Comparison of ENCODE assay signal across 8 mouse cellular contexts in the genomic region with DNA sequence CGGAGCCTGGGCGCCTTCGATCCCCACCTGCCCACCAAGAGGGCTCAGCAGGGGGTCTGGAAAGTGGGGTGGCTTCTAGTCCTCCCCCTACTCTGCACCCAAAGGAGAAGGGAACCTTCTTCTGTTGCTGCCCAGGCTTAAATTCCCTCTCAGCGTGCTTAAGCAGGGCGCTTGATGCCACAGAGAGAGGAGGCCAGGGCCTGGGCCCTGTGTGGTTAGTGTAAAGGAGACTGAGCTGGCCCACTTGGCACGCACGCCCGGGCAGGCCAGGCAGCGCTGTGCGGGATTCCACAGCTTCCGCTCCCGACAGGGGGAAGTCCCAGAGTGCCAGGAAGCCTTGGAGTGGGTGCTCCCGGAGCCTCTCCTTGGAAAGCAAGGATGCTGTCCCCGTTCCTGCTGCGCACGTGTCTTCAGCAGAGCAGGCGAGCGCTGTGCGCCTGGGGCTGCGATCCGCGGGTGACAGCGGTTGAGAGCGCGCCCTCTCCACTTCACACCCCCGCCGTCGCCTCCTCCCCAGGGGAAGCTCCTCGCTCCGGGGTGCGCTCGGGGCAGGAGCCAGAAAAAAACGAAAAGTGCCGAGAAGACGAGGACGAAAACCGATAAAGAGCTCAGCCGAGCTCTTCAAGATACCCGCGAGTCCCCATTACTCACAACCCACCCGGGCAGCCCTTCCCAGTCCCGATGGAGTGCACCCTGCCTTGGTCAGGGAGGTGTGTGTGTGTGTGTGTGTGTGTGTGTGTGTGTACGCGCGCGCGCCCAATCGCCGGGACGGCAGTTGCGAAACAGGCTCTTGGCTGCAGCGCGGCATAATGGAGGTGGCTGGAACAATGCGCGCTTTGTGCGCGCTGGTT.
A peak's percentile ranks its signal among the peaks of the same experiment; 100 is the strongest.
DNase-seq lines count a peak whose midpoint lies in the region; ATAC-seq lines count a peak whose summit lies in the region.

No protein-coding gene starts in this region.

- H3K4me1 ChIP-seq in embryonic facial prominence, embryonic 14.5 days (ENCODE audit: control insufficient read depth, insufficient read depth, low read length), result peaks cover 13% of the 10 kb centered on the region
- H3K4me1 ChIP-seq in heart, embryonic 10.5 days, result peaks cover 53% of the 10 kb centered on the region
- H3K4me1 ChIP-seq in kidney, embryonic 14.5 days (ENCODE audit: control insufficient read depth, insufficient read depth, low read length), result peaks cover 16% of the 10 kb centered on the region
- H3K4me1 ChIP-seq in limb, embryonic 15.5 days, result peaks cover 50% of the 10 kb centered on the region
- peaks cover 15% of the 10 kb centered on the region; the same call in 1 of the 2 replicates for H3K4me1 ChIP-seq in midbrain, embryonic 16.5 days (ENCODE audit: control insufficient read depth, insufficient read depth, low read length)
- H3K4me1 ChIP-seq in stomach, embryonic 14.5 days (ENCODE audit: control insufficient read depth, insufficient read depth, low read length), result peaks cover 3% of the 10 kb centered on the region; the same call in 1 of the 2 replicates

- peaks cover 57% of the 10 kb centered on the region for H3K27me3 ChIP-seq in embryonic facial prominence, embryonic 14.5 days (replicated peaks; ENCODE audit: control insufficient read depth, insufficient read depth, low read length)
- H3K27me3 ChIP-seq in heart, embryonic 10.5 days (ENCODE audit: insufficient read depth, poor library complexity, severe bottlenecking), result peaks cover 88% of the 10 kb centered on the region
- peaks cover 7% of the 10 kb centered on the region; the same call in 1 of the 2 replicates for H3K27me3 ChIP-seq in kidney, embryonic 14.5 days (ENCODE audit: control insufficient read depth, insufficient read depth, low read length)
- peaks cover 68% of the 10 kb centered on the region for H3K27me3 ChIP-seq in limb, embryonic 15.5 days
- H3K27me3 ChIP-seq in midbrain, embryonic 16.5 days (ENCODE audit: control insufficient read depth, insufficient read depth, low read depth, low read length), result peaks cover 16% of the 10 kb centered on the region
- H3K27me3 ChIP-seq in stomach, embryonic 14.5 days (ENCODE audit: control insufficient read depth, insufficient read depth, low read length), result 0 out of 2 replicates have a peak, but pooled peaks cover 2% of the 10 kb centered on the region

- peak overlapping the region; percentile 67 for H3K9ac ChIP-seq in embryonic facial prominence, embryonic 14.5 days (ENCODE audit: low read depth, low read length)
- peak overlapping the region; percentile 63 for H3K9ac ChIP-seq in kidney, embryonic 14.5 days (ENCODE audit: low read depth, low read length)
- no peak overlapping the region for H3K9ac ChIP-seq in limb, embryonic 15.5 days
- H3K9ac ChIP-seq in midbrain, embryonic 16.5 days (ENCODE audit: low read depth, low read length), result peak overlapping the region; percentile 68
- H3K9ac ChIP-seq in stomach, embryonic 14.5 days (replicated peaks; ENCODE audit: low read depth, low read length), result peak overlapping the region; percentile 45

- peak; percentile 77 for ATAC-seq in embryonic facial prominence, embryonic 14.5 days (ENCODE audit: low read depth)
- ATAC-seq in kidney, embryonic 14.5 days (ENCODE audit: low FRiP score, low TSS enrichment), result peak; percentile 47
- ATAC-seq in limb, embryonic 15.5 days (ENCODE audit: insufficient number of reproducible peaks, low FRiP score, low TSS enrichment, low read depth), result peak; percentile 40; the same call in 1 of the 2 replicates
- ATAC-seq in midbrain, embryonic 16.5 days, result peak; percentile 74
- ATAC-seq in stomach, embryonic 14.5 days (ENCODE audit: insufficient number of reproducible peaks, insufficient read depth, low FRiP score, low read depth), result peak; percentile 8; the same call in 1 of the 2 replicates

- no peaks in the 10 kb centered on the region for H3K9me3 ChIP-seq in embryonic facial prominence, embryonic 14.5 days (ENCODE audit: control insufficient read depth, low read length)
- no peaks in the 10 kb centered on the region for H3K9me3 ChIP-seq in heart, embryonic 10.5 days
- no peaks in the 10 kb centered on the region for H3K9me3 ChIP-seq in kidney, embryonic 14.5 days (ENCODE audit: control insufficient read depth, low read length)
- no peaks in the 10 kb centered on the region for H3K9me3 ChIP-seq in limb, embryonic 15.5 days
- H3K9me3 ChIP-seq in midbrain, embryonic 16.5 days (replicated peaks; ENCODE audit: control insufficient read depth, low read length, poor library complexity, severe bottlenecking), result no peaks in the 10 kb centered on the region
- no peaks in the 10 kb centered on the region for H3K9me3 ChIP-seq in stomach, embryonic 14.5 days (ENCODE audit: control insufficient read depth, low read depth, low read length)

- H3K4me3 ChIP-seq in embryonic facial prominence, embryonic 14.5 days (ENCODE audit: low read depth, low read length), result peak overlapping the region; percentile 46
- peak overlapping the region; percentile 57 for H3K4me3 ChIP-seq in heart, embryonic 10.5 days
- H3K4me3 ChIP-seq in kidney, embryonic 14.5 days (ENCODE audit: low read length), result peak overlapping the region; percentile 36
- peak overlapping the region; percentile 44 for H3K4me3 ChIP-seq in limb, embryonic 15.5 days
- H3K4me3 ChIP-seq in midbrain, embryonic 16.5 days (ENCODE audit: low read depth, low read length), result peak overlapping the region; percentile 43
- H3K4me3 ChIP-seq in stomach, embryonic 14.5 days (ENCODE audit: low read depth, low read length), result peak overlapping the region; percentile 36

- peak overlapping the region; percentile 68 for H3K4me2 ChIP-seq in embryonic facial prominence, embryonic 14.5 days (ENCODE audit: low read depth, low read length)
- peak overlapping the region; percentile 58 for H3K4me2 ChIP-seq in kidney, embryonic 14.5 days (replicated peaks; ENCODE audit: low read depth, low read length)
- peak overlapping the region; percentile 61 for H3K4me2 ChIP-seq in limb, embryonic 15.5 days
- peak overlapping the region; percentile 63 for H3K4me2 ChIP-seq in midbrain, embryonic 16.5 days (ENCODE audit: low read length)
- peak overlapping the region; percentile 69 for H3K4me2 ChIP-seq in stomach, embryonic 14.5 days (replicated peaks; ENCODE audit: low read depth, low read length)

- 3% methylated on average over 38 of the region's 57 CpGs for WGBS in embryonic facial prominence, embryonic 14.5 days
- WGBS in heart, embryonic 10.5 days, result 2% methylated on average over 57 of the region's 57 CpGs
- WGBS in kidney, embryonic 14.5 days, result 2% methylated on average over 57 of the region's 57 CpGs
- WGBS in limb, embryonic 15.5 days, result 2% methylated on average over 57 of the region's 57 CpGs
- WGBS in midbrain, embryonic 16.5 days, result 5% methylated on average over 33 of the region's 57 CpGs
- WGBS in stomach, embryonic 14.5 days, result under 1% methylated on average over 51 of the region's 57 CpGs

- H3K36me3 ChIP-seq in embryonic facial prominence, embryonic 14.5 days (ENCODE audit: control insufficient read depth, insufficient read depth, low read length), result no peaks in the 10 kb centered on the region
- H3K36me3 ChIP-seq in heart, embryonic 10.5 days, result no peaks in the 10 kb centered on the region
- H3K36me3 ChIP-seq in kidney, embryonic 14.5 days (ENCODE audit: control insufficient read depth, insufficient read depth, low read length), result no peaks in the 10 kb centered on the region
- no peaks in the 10 kb centered on the region for H3K36me3 ChIP-seq in limb, embryonic 15.5 days
- H3K36me3 ChIP-seq in midbrain, embryonic 16.5 days (ENCODE audit: control insufficient read depth, insufficient read depth, low read length), result no peaks in the 10 kb centered on the region
- no peaks in the 10 kb centered on the region for H3K36me3 ChIP-seq in stomach, embryonic 14.5 days (ENCODE audit: control insufficient read depth, insufficient read depth, low read length)

- peak; percentile 72 for DNase-seq in 416B (ENCODE audit: low read depth)
- DNase-seq in adrenal gland, postnatal 10 days, result peak; percentile 80
- DNase-seq in embryonic facial prominence, embryonic 14.5 days (ENCODE audit: low spot score), result peak; percentile 80
- peak; percentile 81 for DNase-seq in heart, embryonic 10.5 days (ENCODE audit: low spot score)

- H3K27ac ChIP-seq in embryonic facial prominence, embryonic 14.5 days (replicated peaks; ENCODE audit: low read depth, low read length), result peak overlapping the region; percentile 82
- H3K27ac ChIP-seq in heart, embryonic 10.5 days, result peak overlapping the region; percentile 91
- peak overlapping the region; percentile 91 for H3K27ac ChIP-seq in kidney, embryonic 14.5 days (ENCODE audit: low read depth, low read length)
- peak overlapping the region; percentile 84 for H3K27ac ChIP-seq in limb, embryonic 15.5 days
- H3K27ac ChIP-seq in midbrain, embryonic 16.5 days (ENCODE audit: low read length), result peak overlapping the region; percentile 88
- peak overlapping the region; percentile 84 for H3K27ac ChIP-seq in stomach, embryonic 14.5 days (ENCODE audit: low read length)

Comparison
In these comparisons a context has a peak if more than half of its experiments do, and no peak if none do; other contexts are left out.
1. Peak in every context shown above with its lines: DNase-seq, ATAC-seq, H3K4me3 ChIP-seq and H3K27ac ChIP-seq.
2. ATAC-seq: peak in every context shown above with its lines; median percentile 77 in embryonic facial prominence, embryonic 14.5 days; 74 in midbrain, embryonic 16.5 days; 47 in kidney, embryonic 14.5 days; 40 in limb, embryonic 15.5 days; 8 in stomach, embryonic 14.5 days.